Mouse (Mus musculus) G1E (cell line): ENCODE data around the gene Icmt.

ENCODE experiments used
- CTCF ChIP-seq: IDR thresholded peaks from 2 replicates; pipeline ENCODE4 v1.5.1; 2012; ENCODE audit warnings: low read depth, low read length, inconsistent platforms, mixed read lengths
- GATA1 ChIP-seq: IDR thresholded peaks from 2 replicates; pipeline ENCODE4 v1.6.1; 2012; ENCODE audit warnings: borderline replicate concordance, low read length, inconsistent platforms, mixed read lengths
- TAL1 ChIP-seq: conservative IDR thresholded peaks from 2 replicates; pipeline ENCODE4 v1.6.1; 2012; ENCODE audit warnings: low read depth, low read length, inconsistent platforms, mixed read lengths

DNA sequence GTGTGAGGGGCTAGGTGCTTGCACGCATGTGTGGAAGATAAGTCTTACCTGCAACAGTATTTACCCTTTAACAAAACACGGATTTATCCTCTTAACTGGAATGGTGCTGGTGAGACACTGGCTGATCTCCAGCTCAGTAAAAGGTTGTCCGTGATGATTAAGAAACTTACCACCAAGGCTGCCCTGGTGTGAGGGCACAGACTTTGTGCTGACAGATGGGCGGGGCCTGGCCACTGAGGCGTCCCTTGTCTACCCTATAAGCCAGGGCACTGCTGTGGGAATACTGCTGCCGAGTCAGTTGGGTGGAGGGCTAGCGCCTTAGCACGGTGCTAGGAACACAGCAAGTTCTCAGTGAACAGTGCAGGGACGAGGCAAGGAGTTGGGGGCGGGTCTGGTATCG is 5.0 kb downstream of the Icmt start:
- TF ChIP-seq CTCF (no peak), TAL1 (no peak), GATA1 (no peak)
